Mouse (Mus musculus): ENCODE data around the gene Atad3a.

DNA sequence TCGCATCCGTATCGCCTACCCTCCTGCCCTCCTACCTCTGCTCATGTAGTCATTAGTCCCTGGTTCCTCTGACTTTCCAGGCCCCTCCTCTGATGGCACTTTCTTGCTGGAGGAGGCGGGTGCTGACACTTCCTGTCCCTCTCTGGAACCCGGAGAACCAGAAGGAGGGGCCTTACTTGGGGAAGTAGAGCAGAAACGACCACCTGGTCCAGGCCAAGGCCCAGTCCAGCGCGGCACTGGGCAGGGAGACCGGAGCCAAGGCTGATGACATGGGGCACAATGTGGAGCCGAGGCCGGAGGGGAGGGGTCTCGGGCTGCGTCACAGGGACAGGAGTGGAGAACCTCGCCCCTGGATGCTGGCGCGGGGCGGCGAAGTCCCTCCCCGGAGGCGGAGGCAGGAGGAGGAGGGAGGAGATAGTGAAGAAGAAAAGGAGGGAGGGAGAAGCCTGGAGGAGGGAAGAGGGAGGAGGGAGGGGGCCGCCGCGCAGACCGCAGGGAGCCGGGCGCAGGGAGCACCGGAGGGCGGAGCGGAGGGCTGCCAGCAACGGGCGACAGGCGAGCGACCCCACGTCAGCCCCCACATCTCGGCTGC is 26.4 kb downstream of the Atad3a start, which contains the start of gene Tmem240:
- no peak; the same call in 1 of the 2 replicates for TF ChIP-seq CTCF (IDR thresholded peaks at IDR 0.05)
- no peak for TF ChIP-seq EP300 (IDR thresholded peaks at IDR 0.05)

Data from lung, postnatal 0 days (tissue).